Mouse (Mus musculus): Measurements from ENCODE around the gene Lhx5. TPM values are rescaled to one million over a fixed set of nuclear protein-coding genes. Genes with fewer than 3 reads are reported as not detected.

Lhx5 gene
- polyA plus RNA-seq, 1 experiment from 2014 or later: not detected

DNA sequence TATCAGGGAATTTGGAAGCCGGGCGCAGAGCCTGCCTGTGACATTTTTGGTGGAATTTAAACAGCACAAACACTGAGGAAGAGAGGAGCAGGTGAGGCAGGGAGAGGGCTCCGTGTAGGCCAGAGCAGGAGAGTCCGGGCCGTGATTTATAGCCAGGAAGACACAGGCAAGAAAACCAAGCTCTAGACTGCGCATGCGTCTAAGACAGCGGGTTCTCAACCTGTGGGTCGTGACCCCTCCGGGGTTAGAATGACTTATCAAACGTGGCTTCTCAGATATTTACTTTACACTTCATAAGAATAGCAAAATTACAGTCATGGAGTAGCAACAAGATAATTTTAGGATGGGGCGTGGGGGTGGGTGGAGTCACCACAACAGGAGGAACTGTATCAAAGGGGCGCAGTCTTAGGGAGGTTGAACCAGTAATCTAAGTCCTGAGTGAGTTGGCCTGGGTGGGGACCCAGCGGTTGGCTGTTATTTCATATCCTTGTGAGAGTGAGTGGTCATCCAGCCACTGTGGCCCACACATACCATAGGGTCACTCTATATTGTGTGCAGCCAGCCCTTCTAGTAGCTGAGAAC is 23.3 kb downstream of the Lhx5 start:
- ATAC-seq (ENCODE audit: insufficient number of reproducible peaks, low FRiP score, low TSS enrichment, low read depth): no peak
- Histone ChIP-seq H3K4me1 (no peaks in the 10 kb centered on the region), H3K9me3 (no peaks in the 10 kb centered on the region), H3K27me3 (peaks cover 41% of the 10 kb centered on the region), H3K4me3 (no peak overlapping the region), H3K27ac (no peak overlapping the region), H3K36me3 (no peaks in the 10 kb centered on the region), H3K4me2 (no peak overlapping the region), H3K9ac (no peak overlapping the region)
- 37% methylated on average over 14 of the region's 14 CpGs for WGBS

GRCm38 (mm10) chr5:120456253-120456652 is 24.8 kb downstream of the Lhx5 start:
- WGBS: 15% methylated on average over 1 of the region's 1 CpGs
- no peaks in the 10 kb centered on the region for H3K4me1 ChIP-seq
- peaks cover 48% of the 10 kb centered on the region for H3K27me3 ChIP-seq
- no peak overlapping the region for H3K4me2 ChIP-seq
- no peak for ATAC-seq (ENCODE audit: insufficient number of reproducible peaks, low FRiP score, low TSS enrichment, low read depth)
- no peaks in the 10 kb centered on the region for H3K36me3 ChIP-seq
- no peak overlapping the region for H3K4me3 ChIP-seq
- H3K27ac ChIP-seq: no peak overlapping the region
- H3K9ac ChIP-seq: no peak overlapping the region
- H3K9me3 ChIP-seq: no peaks in the 10 kb centered on the region

GRCm38 (mm10) chr5:120456841-120457554 is 25.5 kb downstream of the Lhx5 start:
- peaks cover 54% of the 10 kb centered on the region for H3K27me3 ChIP-seq
- WGBS: 55% methylated on average over 7 of the region's 7 CpGs

GRCm38 (mm10) chr5:120457628-120458027 is 26.1 kb downstream of the Lhx5 start:
- H3K36me3 ChIP-seq: no peaks in the 10 kb centered on the region
- H3K9ac ChIP-seq: no peak overlapping the region
- WGBS: 5% methylated on average over 9 of the region's 9 CpGs
- H3K27me3 ChIP-seq: peaks cover 55% of the 10 kb centered on the region
- no peak for ATAC-seq (ENCODE audit: insufficient number of reproducible peaks, low FRiP score, low TSS enrichment, low read depth)
- no peak overlapping the region for H3K27ac ChIP-seq
- no peak overlapping the region for H3K4me2 ChIP-seq
- H3K9me3 ChIP-seq: no peaks in the 10 kb centered on the region
- H3K4me3 ChIP-seq: no peak overlapping the region
- H3K4me1 ChIP-seq: no peaks in the 10 kb centered on the region

More at GRCm38 (mm10) chr5:120456841-120457554, 25.5 kb downstream of the Lhx5 start:
- Histone ChIP-seq H3K9ac (no peak overlapping the region), H3K4me3 (no peak overlapping the region), H3K9me3 (no peaks in the 10 kb centered on the region), H3K4me2 (no peak overlapping the region), H3K27ac (no peak overlapping the region), H3K36me3 (no peaks in the 10 kb centered on the region), H3K4me1 (no peaks in the 10 kb centered on the region)
- ATAC-seq (ENCODE audit: insufficient number of reproducible peaks, low FRiP score, low TSS enrichment, low read depth): no peak

DNA sequence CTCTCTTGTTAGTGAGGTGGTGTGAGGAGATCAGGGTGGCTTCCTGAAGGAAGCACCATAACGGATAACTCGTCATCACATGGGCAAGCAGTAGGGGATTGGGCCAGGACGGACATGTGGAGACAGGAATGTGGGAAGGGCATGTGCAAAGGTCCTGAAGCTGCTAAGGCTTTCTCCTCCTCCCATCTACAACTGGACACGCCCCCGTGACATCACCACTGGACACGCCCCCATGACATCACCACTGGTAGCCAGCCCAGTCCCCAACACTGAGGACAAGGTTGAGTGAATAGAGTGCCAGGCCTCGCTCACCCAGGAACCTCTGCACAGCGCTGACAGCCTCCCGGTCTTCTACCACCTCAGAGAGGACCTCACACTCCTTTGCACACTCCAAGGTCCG is 27.6 kb downstream of the Lhx5 start:
- no peak overlapping the region for H3K4me2 ChIP-seq
- H3K27me3 ChIP-seq: peaks cover 58% of the 10 kb centered on the region
- no peaks in the 10 kb centered on the region for H3K36me3 ChIP-seq
- no peak overlapping the region for H3K27ac ChIP-seq
- no peak overlapping the region for H3K4me3 ChIP-seq
- H3K9me3 ChIP-seq: no peaks in the 10 kb centered on the region
- no peak for ATAC-seq (ENCODE audit: insufficient number of reproducible peaks, low FRiP score, low TSS enrichment, low read depth)
- H3K4me1 ChIP-seq: no peaks in the 10 kb centered on the region
- H3K9ac ChIP-seq: no peak overlapping the region
- 73% methylated on average over 10 of the region's 10 CpGs for WGBS

GRCm38 (mm10) chr5:120461902-120462301 is 30.4 kb downstream of the Lhx5 start:
- no peaks in the 10 kb centered on the region for H3K36me3 ChIP-seq
- H3K27ac ChIP-seq: no peak overlapping the region
- no peak overlapping the region for H3K4me2 ChIP-seq
- 64% methylated on average over 15 of the region's 15 CpGs for WGBS
- H3K9me3 ChIP-seq: no peaks in the 10 kb centered on the region
- no peak overlapping the region for H3K9ac ChIP-seq
- H3K27me3 ChIP-seq: peaks cover 31% of the 10 kb centered on the region
- no peak for ATAC-seq (ENCODE audit: insufficient number of reproducible peaks, low FRiP score, low TSS enrichment, low read depth)
- no peak overlapping the region for H3K4me3 ChIP-seq
- no peaks in the 10 kb centered on the region for H3K4me1 ChIP-seq

- Histone ChIP-seq H3K4me1 (no peaks in the 10 kb centered on the region), H3K36me3 (no peaks in the 10 kb centered on the region), H3K4me2 (no peak overlapping the region), H3K4me3 (no peak overlapping the region), H3K9ac (no peak overlapping the region), H3K9me3 (no peaks in the 10 kb centered on the region), H3K27me3 (peaks cover 26% of the 10 kb centered on the region), H3K27ac (no peak overlapping the region)
- WGBS: 79% methylated on average over 4 of the region's 4 CpGs
- no peak for ATAC-seq (ENCODE audit: insufficient number of reproducible peaks, low FRiP score, low TSS enrichment, low read depth)
Observed at GRCm38 (mm10) chr5:120464321-120464720, 32.8 kb downstream of the Lhx5 start.

GRCm38 (mm10) chr5:120465062-120465461 is 33.6 kb downstream of the Lhx5 start:
- no peaks in the 10 kb centered on the region for H3K36me3 ChIP-seq
- H3K27ac ChIP-seq: no peak overlapping the region
- no peak overlapping the region for H3K4me2 ChIP-seq
- no peaks in the 10 kb centered on the region for H3K4me1 ChIP-seq
- no peak overlapping the region for H3K9ac ChIP-seq
- H3K27me3 ChIP-seq: peaks cover 21% of the 10 kb centered on the region
- ATAC-seq (ENCODE audit: insufficient number of reproducible peaks, low FRiP score, low TSS enrichment, low read depth): no peak
- no peak overlapping the region for H3K4me3 ChIP-seq
- no peaks in the 10 kb centered on the region for H3K9me3 ChIP-seq
- 39% methylated on average over 5 of the region's 5 CpGs for WGBS

DNA sequence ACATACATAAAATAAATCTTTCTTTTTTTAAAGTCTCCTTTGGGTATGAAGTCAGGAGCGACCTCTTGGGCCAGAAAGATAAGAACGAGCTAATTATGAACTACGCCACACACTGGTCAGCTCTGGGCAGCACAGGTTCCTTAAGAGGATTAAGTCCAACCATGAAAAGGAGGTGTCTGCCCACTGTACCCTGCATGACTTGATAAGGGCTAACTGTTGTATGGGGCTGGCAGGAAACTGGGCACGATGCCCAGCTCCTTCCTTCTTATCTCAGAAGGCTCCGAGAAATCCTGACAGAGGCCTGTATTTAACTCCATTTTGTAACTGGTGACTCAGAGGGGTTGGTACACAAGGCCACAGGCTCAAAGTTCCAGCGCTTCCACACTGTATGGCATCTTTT is 34.4 kb downstream of the Lhx5 start:
- no peaks in the 10 kb centered on the region for H3K4me1 ChIP-seq
- no peak overlapping the region for H3K27ac ChIP-seq
- H3K9ac ChIP-seq: no peak overlapping the region
- H3K36me3 ChIP-seq: no peaks in the 10 kb centered on the region
- WGBS: 84% methylated on average over 6 of the region's 6 CpGs
- H3K4me2 ChIP-seq: no peak overlapping the region
- H3K4me3 ChIP-seq: no peak overlapping the region
- H3K27me3 ChIP-seq: peaks cover 18% of the 10 kb centered on the region
- ATAC-seq (ENCODE audit: insufficient number of reproducible peaks, low FRiP score, low TSS enrichment, low read depth): no peak
- no peaks in the 10 kb centered on the region for H3K9me3 ChIP-seq

- Histone ChIP-seq H3K4me2 (no peak overlapping the region), H3K27ac (no peak overlapping the region), H3K9me3 (no peaks in the 10 kb centered on the region), H3K4me1 (no peaks in the 10 kb centered on the region), H3K27me3 (peaks cover 8% of the 10 kb centered on the region; the same call in 1 of the 2 replicates), H3K9ac (no peak overlapping the region), H3K36me3 (no peaks in the 10 kb centered on the region), H3K4me3 (no peak overlapping the region)
- WGBS: 10% methylated on average over 4 of the region's 4 CpGs
- no peak for ATAC-seq (ENCODE audit: insufficient number of reproducible peaks, low FRiP score, low TSS enrichment, low read depth)
Observed at GRCm38 (mm10) chr5:120467026-120467425, 35.5 kb downstream of the Lhx5 start.

GRCm38 (mm10) chr5:120468336-120468735 is 36.8 kb downstream of the Lhx5 start:
- Histone ChIP-seq H3K9ac (no peak overlapping the region), H3K4me2 (no peak overlapping the region), H3K9me3 (no peaks in the 10 kb centered on the region), H3K4me1 (no peaks in the 10 kb centered on the region), H3K27ac (no peak overlapping the region), H3K27me3 (0 out of 2 replicates have a peak, but pooled peaks cover under 1% of the 10 kb centered on the region), H3K4me3 (no peak overlapping the region), H3K36me3 (no peaks in the 10 kb centered on the region)
- 76% methylated on average over 5 of the region's 5 CpGs for WGBS
- no peak for ATAC-seq (ENCODE audit: insufficient number of reproducible peaks, low FRiP score, low TSS enrichment, low read depth)

DNA sequence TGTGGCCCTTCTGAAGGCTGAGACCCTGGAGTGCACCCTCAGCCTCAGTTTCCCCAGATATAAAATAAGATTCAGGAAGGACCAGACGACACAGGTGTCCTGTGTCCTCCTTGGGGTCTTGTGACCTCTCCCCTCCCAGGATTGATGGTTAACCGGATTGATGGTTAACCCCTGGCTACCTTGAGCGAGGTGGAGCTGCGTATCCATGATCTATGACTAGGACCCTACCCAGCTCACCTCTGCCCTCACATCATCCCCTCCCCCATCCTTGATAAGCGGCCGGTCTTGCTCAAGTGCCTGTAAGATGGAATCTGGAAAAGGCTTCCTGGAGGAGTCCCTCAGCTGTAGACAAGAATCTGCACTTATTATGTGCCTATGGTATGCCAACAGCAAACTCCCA is 37.3 kb downstream of the Lhx5 start:
- Histone ChIP-seq H3K27ac (no peak overlapping the region), H3K4me3 (no peak overlapping the region), H3K36me3 (no peaks in the 10 kb centered on the region), H3K27me3 (no peaks in the 10 kb centered on the region), H3K4me1 (no peaks in the 10 kb centered on the region), H3K4me2 (no peak overlapping the region), H3K9ac (no peak overlapping the region), H3K9me3 (no peaks in the 10 kb centered on the region)
- WGBS: 87% methylated on average over 6 of the region's 6 CpGs
- no peak for ATAC-seq (ENCODE audit: insufficient number of reproducible peaks, low FRiP score, low TSS enrichment, low read depth)
